Mouse (Mus musculus): ENCODE results near the gene Aff4. TPM values are rescaled to one million over a fixed set of nuclear protein-coding genes. Genes with fewer than 3 reads are reported as not detected.

Aff4 gene
- polyA plus RNA-seq, 1 experiment from 2014 or later, result 31.2 TPM

GRCm38 (mm10) chr11:53342711-53343110, 7.9 kb upstream of the Aff4 start:
- ATAC-seq (ENCODE audit: extremely low read depth, insufficient number of reproducible peaks, low FRiP score, low TSS enrichment), result no peak
- H3K9ac ChIP-seq, result no peak overlapping the region
- no peak overlapping the region for H3K27ac ChIP-seq (replicated peaks)
- H3K4me1 ChIP-seq, result peaks cover 13% of the 10 kb centered on the region
- H3K9me3 ChIP-seq, result no peaks in the 10 kb centered on the region
- no peak overlapping the region for H3K4me2 ChIP-seq
- WGBS, result 52% methylated on average over 5 of the region's 5 CpGs
- H3K4me3 ChIP-seq, result no peak overlapping the region
- H3K27me3 ChIP-seq (replicated peaks), result no peaks in the 10 kb centered on the region
- H3K36me3 ChIP-seq, result no peaks in the 10 kb centered on the region

GRCm38 (mm10) chr11:53345328-53345727, 5.3 kb upstream of the Aff4 start:
- no peaks in the 10 kb centered on the region for H3K27me3 ChIP-seq (replicated peaks)
- H3K27ac ChIP-seq (replicated peaks), result no peak overlapping the region
- no peaks in the 10 kb centered on the region for H3K9me3 ChIP-seq
- ATAC-seq (ENCODE audit: extremely low read depth, insufficient number of reproducible peaks, low FRiP score, low TSS enrichment), result no peak
- H3K36me3 ChIP-seq, result no peaks in the 10 kb centered on the region
- peaks cover 20% of the 10 kb centered on the region for H3K4me1 ChIP-seq
- H3K9ac ChIP-seq, result peak overlapping the region; percentile 40; the same call in 1 of the 2 replicates
- H3K4me3 ChIP-seq, result no peak overlapping the region
- WGBS, result 11% methylated on average over 5 of the region's 5 CpGs
- no peak overlapping the region for H3K4me2 ChIP-seq

- no peak overlapping the region for H3K27ac ChIP-seq (replicated peaks)
- H3K4me2 ChIP-seq, result no peak overlapping the region
- H3K4me1 ChIP-seq, result peaks cover 20% of the 10 kb centered on the region
- H3K36me3 ChIP-seq, result no peaks in the 10 kb centered on the region
- H3K9ac ChIP-seq, result no peak overlapping the region
- 15% methylated on average over 2 of the region's 2 CpGs for WGBS
- H3K4me3 ChIP-seq, result no peak overlapping the region
- H3K9me3 ChIP-seq, result no peaks in the 10 kb centered on the region
- H3K27me3 ChIP-seq (replicated peaks), result no peaks in the 10 kb centered on the region
- ATAC-seq (ENCODE audit: extremely low read depth, insufficient number of reproducible peaks, low FRiP score, low TSS enrichment), result no peak
Measured at GRCm38 (mm10) chr11:53345738-53346137, 4.9 kb upstream of the Aff4 start.

GRCm38 (mm10) chr11:53351224-53351942, 750 bp downstream of the Aff4 start:
- Histone ChIP-seq H3K27me3 (replicated peaks) (no peaks in the 10 kb centered on the region), H3K9ac (peak overlapping the region; percentile 99), H3K4me2 (peak overlapping the region; percentile 92), H3K4me1 (peaks cover 22% of the 10 kb centered on the region), H3K27ac (replicated peaks) (peak overlapping the region; percentile 99), H3K9me3 (no peaks in the 10 kb centered on the region), H3K36me3 (peaks cover 16% of the 10 kb centered on the region), H3K4me3 (peak overlapping the region; percentile 95)
- ATAC-seq (ENCODE audit: extremely low read depth, insufficient number of reproducible peaks, low FRiP score, low TSS enrichment), result no peak
- WGBS, result under 1% methylated on average over 35 of the region's 35 CpGs

GRCm38 (mm10) chr11:53351943-53352590, 1.4 kb downstream of the Aff4 start:
- Histone ChIP-seq H3K27me3 (replicated peaks) (no peaks in the 10 kb centered on the region), H3K9ac (peak overlapping the region; percentile 99), H3K4me3 (peak overlapping the region; percentile 95), H3K4me1 (peaks cover 24% of the 10 kb centered on the region), H3K4me2 (peak overlapping the region; percentile 92), H3K9me3 (no peaks in the 10 kb centered on the region), H3K27ac (replicated peaks) (peak overlapping the region; percentile 99), H3K36me3 (peaks cover 16% of the 10 kb centered on the region)
- 4% methylated on average over 14 of the region's 14 CpGs for WGBS
- no peak for ATAC-seq (ENCODE audit: extremely low read depth, insufficient number of reproducible peaks, low FRiP score, low TSS enrichment)

- Histone ChIP-seq H3K9me3 (no peaks in the 10 kb centered on the region), H3K4me1 (peaks cover 18% of the 10 kb centered on the region), H3K27ac (replicated peaks) (no peak overlapping the region), H3K4me3 (no peak overlapping the region), H3K9ac (no peak overlapping the region), H3K4me2 (no peak overlapping the region), H3K27me3 (replicated peaks) (no peaks in the 10 kb centered on the region), H3K36me3 (peaks cover 21% of the 10 kb centered on the region)
- 91% methylated on average over 5 of the region's 5 CpGs for WGBS
- no peak for ATAC-seq (ENCODE audit: extremely low read depth, insufficient number of reproducible peaks, low FRiP score, low TSS enrichment)
Measured at GRCm38 (mm10) chr11:53358504-53359155, 8.0 kb downstream of the Aff4 start.

- 90% methylated on average over 2 of the region's 2 CpGs for WGBS
- no peak overlapping the region for H3K27ac ChIP-seq (replicated peaks)
- peaks cover 39% of the 10 kb centered on the region for H3K36me3 ChIP-seq
- no peak overlapping the region for H3K9ac ChIP-seq
- H3K9me3 ChIP-seq, result no peaks in the 10 kb centered on the region
- H3K4me1 ChIP-seq, result no peaks in the 10 kb centered on the region
- ATAC-seq (ENCODE audit: extremely low read depth, insufficient number of reproducible peaks, low FRiP score, low TSS enrichment), result no peak
- H3K4me3 ChIP-seq, result no peak overlapping the region
- no peak overlapping the region for H3K4me2 ChIP-seq
- no peaks in the 10 kb centered on the region for H3K27me3 ChIP-seq (replicated peaks)
Measured at GRCm38 (mm10) chr11:53367032-53367431, 16.4 kb downstream of the Aff4 start.

- Histone ChIP-seq H3K4me3 (no peak overlapping the region), H3K9ac (no peak overlapping the region), H3K36me3 (peaks cover 71% of the 10 kb centered on the region), H3K4me2 (no peak overlapping the region), H3K9me3 (no peaks in the 10 kb centered on the region), H3K27ac (replicated peaks) (no peak overlapping the region), H3K27me3 (replicated peaks) (no peaks in the 10 kb centered on the region), H3K4me1 (peaks cover 6% of the 10 kb centered on the region; the same call in 1 of the 2 replicates)
- WGBS, result 86% methylated on average over 1 of the region's 1 CpGs
- ATAC-seq (ENCODE audit: extremely low read depth, insufficient number of reproducible peaks, low FRiP score, low TSS enrichment), result no peak
Measured at GRCm38 (mm10) chr11:53378918-53379317, 28.3 kb downstream of the Aff4 start.

- Histone ChIP-seq H3K27me3 (replicated peaks) (no peaks in the 10 kb centered on the region), H3K36me3 (peaks cover 67% of the 10 kb centered on the region), H3K4me1 (peaks cover 2% of the 10 kb centered on the region; the same call in 1 of the 2 replicates), H3K9me3 (no peaks in the 10 kb centered on the region), H3K27ac (replicated peaks) (no peak overlapping the region), H3K4me2 (no peak overlapping the region), H3K4me3 (no peak overlapping the region), H3K9ac (no peak overlapping the region)
- ATAC-seq (ENCODE audit: extremely low read depth, insufficient number of reproducible peaks, low FRiP score, low TSS enrichment), result no peak
- WGBS, result 93% methylated on average over 2 of the region's 2 CpGs
Measured at GRCm38 (mm10) chr11:53383758-53384428, 33.3 kb downstream of the Aff4 start.

- H3K4me2 ChIP-seq, result no peak overlapping the region
- no peak overlapping the region for H3K9ac ChIP-seq
- no peak overlapping the region for H3K4me3 ChIP-seq
- H3K36me3 ChIP-seq, result peaks cover 80% of the 10 kb centered on the region
- H3K27ac ChIP-seq (replicated peaks), result no peak overlapping the region
- H3K9me3 ChIP-seq, result no peaks in the 10 kb centered on the region
- no peaks in the 10 kb centered on the region for H3K4me1 ChIP-seq
- ATAC-seq (ENCODE audit: extremely low read depth, insufficient number of reproducible peaks, low FRiP score, low TSS enrichment), result no peak
- no peaks in the 10 kb centered on the region for H3K27me3 ChIP-seq (replicated peaks)
- WGBS, result 92% methylated on average over 1 of the region's 1 CpGs
Measured at GRCm38 (mm10) chr11:53393856-53394255, 43.2 kb downstream of the Aff4 start.

- H3K27me3 ChIP-seq (replicated peaks), result no peaks in the 10 kb centered on the region
- no peak overlapping the region for H3K4me3 ChIP-seq
- H3K4me1 ChIP-seq, result no peaks in the 10 kb centered on the region
- ATAC-seq (ENCODE audit: extremely low read depth, insufficient number of reproducible peaks, low FRiP score, low TSS enrichment), result no peak
- H3K9me3 ChIP-seq, result no peaks in the 10 kb centered on the region
- H3K4me2 ChIP-seq, result no peak overlapping the region
- H3K36me3 ChIP-seq, result peaks cover 94% of the 10 kb centered on the region
- H3K27ac ChIP-seq (replicated peaks), result no peak overlapping the region
- H3K9ac ChIP-seq, result no peak overlapping the region
- 80% methylated on average over 1 of the region's 1 CpGs for WGBS
Measured at GRCm38 (mm10) chr11:53403638-53404037, 53.0 kb downstream of the Aff4 start.
